Mouse (Mus musculus): ENCODE data around the gene Fat3. TPM values are rescaled to one million over a fixed set of nuclear protein-coding genes. Genes with fewer than 3 reads are reported as not detected.

Gene Fat3
- polyA plus RNA-seq, 1 experiment: not detected

- H3K36me3 ChIP-seq (ENCODE audit: control insufficient read depth, insufficient read depth): no peaks in the 10 kb centered on the region
- H3K27me3 ChIP-seq (ENCODE audit: control insufficient read depth, insufficient read depth, insufficient read length): no peaks in the 10 kb centered on the region
- H3K79me2 ChIP-seq (ENCODE audit: control insufficient read depth, insufficient read depth): no peaks in the 10 kb centered on the region
- TF ChIP-seq MYOG (IDR thresholded peaks at IDR 0.05; ENCODE audit: control insufficient read depth, extremely low read depth, insufficient read length) (no peak), CTCF (IDR thresholded peaks at IDR 0.05; ENCODE audit: control insufficient read depth, insufficient read depth, insufficient read length) (no peak), CEBPB (IDR thresholded peaks at IDR 0.05; ENCODE audit: low read depth) (no peak), USF1 (IDR thresholded peaks at IDR 0.05; ENCODE audit: low read depth) (no peak)
- H3ac ChIP-seq (ENCODE audit: control insufficient read depth, insufficient read length, low read depth): no peak overlapping the region
- H3K79me3 ChIP-seq (ENCODE audit: low read depth): no peaks in the 10 kb centered on the region
- no peak overlapping the region for H3K4me3 ChIP-seq (ENCODE audit: insufficient read depth, poor library complexity, severe bottlenecking)
These were observed 273.7 kb downstream of the Fat3 start for GRCm38 (mm10) chr9:16227398-16227797.

- Histone ChIP-seq H3K79me2 (ENCODE audit: control insufficient read depth, insufficient read depth) (no peaks in the 10 kb centered on the region), H3K79me3 (ENCODE audit: low read depth) (no peaks in the 10 kb centered on the region), H3K36me3 (ENCODE audit: control insufficient read depth, insufficient read depth) (no peaks in the 10 kb centered on the region), H3K4me3 (ENCODE audit: insufficient read depth, poor library complexity, severe bottlenecking) (no peak overlapping the region), H3ac (ENCODE audit: control insufficient read depth, insufficient read length, low read depth) (no peak overlapping the region), H3K27me3 (ENCODE audit: control insufficient read depth, insufficient read depth, insufficient read length) (no peaks in the 10 kb centered on the region)
- TF ChIP-seq MAX (IDR thresholded peaks at IDR 0.05) (no peak), CEBPB (IDR thresholded peaks at IDR 0.05; ENCODE audit: low read depth) (no peak), MYOG (IDR thresholded peaks at IDR 0.05; ENCODE audit: control insufficient read depth, extremely low read depth, insufficient read length) (no peak), USF1 (IDR thresholded peaks at IDR 0.05; ENCODE audit: low read depth) (no peak), FOSL1 (IDR thresholded peaks at IDR 0.05; ENCODE audit: insufficient read depth, low read length, poor library complexity, severe bottlenecking) (no peak), MYOD1 (IDR thresholded peaks at IDR 0.05; ENCODE audit: control insufficient read depth, insufficient read length, low read depth) (no peak)
These were observed 274.5 kb downstream of the Fat3 start for GRCm38 (mm10) chr9:16226545-16226944.

GRCm38 (mm10) chr9:16221885-16222284 lies 279.2 kb downstream of the Fat3 start:
- Histone ChIP-seq H3K79me2 (ENCODE audit: control insufficient read depth, insufficient read depth) (no peaks in the 10 kb centered on the region), H3ac (ENCODE audit: control insufficient read depth, insufficient read length, low read depth) (no peak overlapping the region), H3K79me3 (ENCODE audit: low read depth) (no peaks in the 10 kb centered on the region), H3K4me3 (ENCODE audit: insufficient read depth, poor library complexity, severe bottlenecking) (no peak overlapping the region), H3K27me3 (ENCODE audit: control insufficient read depth, insufficient read depth, insufficient read length) (no peaks in the 10 kb centered on the region), H3K36me3 (ENCODE audit: control insufficient read depth, insufficient read depth) (no peaks in the 10 kb centered on the region)
- TF ChIP-seq MAX (IDR thresholded peaks at IDR 0.05) (no peak), CTCF (IDR thresholded peaks at IDR 0.05; ENCODE audit: control insufficient read depth, insufficient read depth, insufficient read length) (no peak), MYOG (IDR thresholded peaks at IDR 0.05; ENCODE audit: control insufficient read depth, extremely low read depth, insufficient read length) (no peak)

GRCm38 (mm10) chr9:16216235-16216634 lies 284.9 kb downstream of the Fat3 start:
- no peaks in the 10 kb centered on the region for H3K36me3 ChIP-seq (ENCODE audit: control insufficient read depth, insufficient read depth)
- no peaks in the 10 kb centered on the region for H3K79me3 ChIP-seq (ENCODE audit: low read depth)
- H3K79me2 ChIP-seq (ENCODE audit: control insufficient read depth, insufficient read depth): no peaks in the 10 kb centered on the region
- no peak overlapping the region for H3ac ChIP-seq (ENCODE audit: control insufficient read depth, insufficient read length, low read depth)
- H3K4me3 ChIP-seq (ENCODE audit: insufficient read depth, poor library complexity, severe bottlenecking): no peak overlapping the region
- H3K27me3 ChIP-seq (ENCODE audit: control insufficient read depth, insufficient read depth, insufficient read length): no peaks in the 10 kb centered on the region
- TF ChIP-seq CTCF (IDR thresholded peaks at IDR 0.05; ENCODE audit: control insufficient read depth, insufficient read depth, insufficient read length) (no peak), CEBPB (IDR thresholded peaks at IDR 0.05; ENCODE audit: low read depth) (peak; percentile 24)

- H3K79me2 ChIP-seq (ENCODE audit: control insufficient read depth, insufficient read depth): no peaks in the 10 kb centered on the region
- H3ac ChIP-seq (ENCODE audit: control insufficient read depth, insufficient read length, low read depth): no peak overlapping the region
- no peaks in the 10 kb centered on the region for H3K36me3 ChIP-seq (ENCODE audit: control insufficient read depth, insufficient read depth)
- no peak overlapping the region for H3K4me3 ChIP-seq (ENCODE audit: insufficient read depth, poor library complexity, severe bottlenecking)
- no peaks in the 10 kb centered on the region for H3K27me3 ChIP-seq (ENCODE audit: control insufficient read depth, insufficient read depth, insufficient read length)
- TF ChIP-seq MYOD1 (IDR thresholded peaks at IDR 0.05; ENCODE audit: control insufficient read depth, insufficient read length, low read depth) (no peak), CTCF (IDR thresholded peaks at IDR 0.05; ENCODE audit: control insufficient read depth, insufficient read depth, insufficient read length) (no peak), CEBPB (IDR thresholded peaks at IDR 0.05; ENCODE audit: low read depth) (no peak), MYOG (IDR thresholded peaks at IDR 0.05; ENCODE audit: control insufficient read depth, extremely low read depth, insufficient read length) (no peak), USF1 (IDR thresholded peaks at IDR 0.05; ENCODE audit: low read depth) (no peak), FOSL1 (IDR thresholded peaks at IDR 0.05; ENCODE audit: insufficient read depth, low read length, poor library complexity, severe bottlenecking) (no peak), MAX (IDR thresholded peaks at IDR 0.05) (no peak)
- H3K79me3 ChIP-seq (ENCODE audit: low read depth): no peaks in the 10 kb centered on the region
These were observed 286.1 kb downstream of the Fat3 start for GRCm38 (mm10) chr9:16214731-16215681.

- no peaks in the 10 kb centered on the region for H3K79me3 ChIP-seq (ENCODE audit: low read depth)
- H3ac ChIP-seq (ENCODE audit: control insufficient read depth, insufficient read length, low read depth): no peak overlapping the region
- no peaks in the 10 kb centered on the region for H3K79me2 ChIP-seq (ENCODE audit: control insufficient read depth, insufficient read depth)
- H3K4me3 ChIP-seq (ENCODE audit: insufficient read depth, poor library complexity, severe bottlenecking): no peak overlapping the region
- TF ChIP-seq MYOD1 (IDR thresholded peaks at IDR 0.05; ENCODE audit: control insufficient read depth, insufficient read length, low read depth): no peak
- TF ChIP-seq MYOG (IDR thresholded peaks at IDR 0.05; ENCODE audit: control insufficient read depth, extremely low read depth, insufficient read length): no peak
- TF ChIP-seq FOSL1 (IDR thresholded peaks at IDR 0.05; ENCODE audit: insufficient read depth, low read length, poor library complexity, severe bottlenecking): no peak
- TF ChIP-seq CTCF (IDR thresholded peaks at IDR 0.05; ENCODE audit: control insufficient read depth, insufficient read depth, insufficient read length): no peak
- TF ChIP-seq USF1 (IDR thresholded peaks at IDR 0.05; ENCODE audit: low read depth): no peak
- no peak for TF ChIP-seq CEBPB (IDR thresholded peaks at IDR 0.05; ENCODE audit: low read depth)
- no peak for TF ChIP-seq MAX (IDR thresholded peaks at IDR 0.05)
- no peaks in the 10 kb centered on the region for H3K36me3 ChIP-seq (ENCODE audit: control insufficient read depth, insufficient read depth)
- peaks cover 3% of the 10 kb centered on the region for H3K27me3 ChIP-seq (ENCODE audit: control insufficient read depth, insufficient read depth, insufficient read length)
These were observed 287.8 kb downstream of the Fat3 start for GRCm38 (mm10) chr9:16213324-16213723.

Data from C2C12 (cell line).